Mouse (Mus musculus): Measurements from ENCODE around the gene Ncor1. TPM values are rescaled to one million over a fixed set of nuclear protein-coding genes. Genes with fewer than 3 reads are reported as not detected.
"Not testable (repeated sequence)": the region's sequence is repeated elsewhere in the genome, so short reads cannot be mapped to it uniquely, and the experiment has no call there.

Ncor1 gene
- polyA plus RNA-seq, 1 experiment from 2014 or later, result 168 TPM

DNA sequence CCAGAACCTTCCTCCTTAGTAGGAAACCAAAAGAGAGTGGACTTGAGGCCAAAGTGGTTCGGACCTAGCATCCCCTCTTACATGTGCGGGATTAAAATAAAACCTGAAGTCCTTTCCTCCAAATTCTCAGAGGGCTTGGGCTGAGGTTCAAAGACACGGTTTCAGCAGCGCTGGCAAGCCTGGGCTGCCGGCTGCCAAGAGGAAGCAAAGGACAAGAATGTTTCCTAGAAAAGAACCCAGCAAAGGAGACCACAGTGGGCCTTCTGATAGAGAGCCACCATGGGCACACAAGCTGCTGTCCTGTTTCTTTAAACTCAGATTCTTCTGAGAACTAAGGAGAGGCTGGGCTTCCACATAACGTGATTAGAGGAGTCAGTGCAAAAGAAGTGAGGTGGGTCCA, 20.6 kb upstream of the Ncor1 start:
- H3K4me2 ChIP-seq, result no peak overlapping the region
- no peaks in the 10 kb centered on the region for H3K36me3 ChIP-seq
- H3K27me3 ChIP-seq, result no peaks in the 10 kb centered on the region
- H3K4me1 ChIP-seq, result no peaks in the 10 kb centered on the region
- no peaks in the 10 kb centered on the region for H3K9me3 ChIP-seq (replicated peaks)
- H3K4me3 ChIP-seq (replicated peaks), result no peak overlapping the region
- no peak overlapping the region for H3K27ac ChIP-seq
- no peak for ATAC-seq (replicated peaks; ENCODE audit: low FRiP score)
- no peak overlapping the region for H3K9ac ChIP-seq
- 67% methylated on average over 6 of the region's 6 CpGs for WGBS

DNA sequence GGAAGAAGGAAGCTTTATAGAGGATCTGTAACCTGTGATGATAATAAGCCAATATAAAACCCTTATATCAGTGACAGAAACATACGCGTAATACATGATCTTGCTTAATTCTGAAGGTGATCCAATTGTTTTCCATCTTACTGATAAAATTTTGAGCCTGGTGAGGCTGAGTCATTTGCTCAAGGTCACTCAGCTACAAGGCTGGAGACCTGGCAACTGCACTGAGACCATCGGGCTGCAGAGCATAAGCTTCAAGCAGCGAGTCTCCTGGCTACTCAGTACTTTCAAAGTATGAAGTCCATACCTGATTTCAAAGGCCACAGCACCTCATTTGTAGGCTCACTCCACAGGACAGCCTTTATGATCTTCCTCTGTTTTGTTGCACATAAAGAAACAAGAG, 17.8 kb upstream of the Ncor1 start:
- Histone ChIP-seq H3K4me1 (no peaks in the 10 kb centered on the region), H3K9me3 (replicated peaks) (no peaks in the 10 kb centered on the region)
- ATAC-seq (replicated peaks; ENCODE audit: low FRiP score), result no peak

DNA sequence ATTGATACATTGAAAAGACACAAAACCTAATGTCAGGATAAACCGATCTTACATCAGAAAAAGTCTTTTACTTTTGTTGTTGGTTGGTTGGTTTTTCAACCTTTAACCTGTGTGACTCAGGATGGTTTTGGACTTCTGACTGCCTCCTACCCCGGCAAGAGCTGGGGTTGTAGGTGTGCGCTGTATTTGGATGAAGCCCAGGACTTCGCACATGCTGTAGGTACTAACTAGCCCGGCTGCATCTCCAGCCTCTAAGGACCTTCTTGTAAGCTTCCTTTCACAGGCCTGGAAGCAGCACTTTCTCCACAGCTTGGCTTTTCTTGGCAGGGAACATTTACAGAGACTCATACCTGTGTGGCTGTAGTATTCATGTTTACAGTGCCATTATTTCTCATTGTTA, 15.2 kb upstream of the Ncor1 start:
- no peaks in the 10 kb centered on the region for H3K9me3 ChIP-seq (replicated peaks)
- no peaks in the 10 kb centered on the region for H3K27me3 ChIP-seq
- no peak overlapping the region for H3K4me2 ChIP-seq
- no peaks in the 10 kb centered on the region for H3K4me1 ChIP-seq
- 95% methylated on average over 5 of the region's 5 CpGs for WGBS
- H3K9ac ChIP-seq, result no peak overlapping the region
- no peaks in the 10 kb centered on the region for H3K36me3 ChIP-seq
- ATAC-seq (replicated peaks; ENCODE audit: low FRiP score), result no peak
- no peak overlapping the region for H3K4me3 ChIP-seq (replicated peaks)
- H3K27ac ChIP-seq, result no peak overlapping the region

More for the DNA sequence above, 17.8 kb upstream of the Ncor1 start:
- Histone ChIP-seq H3K27me3 (no peaks in the 10 kb centered on the region), H3K9ac (no peak overlapping the region), H3K4me2 (no peak overlapping the region), H3K36me3 (no peaks in the 10 kb centered on the region), H3K4me3 (replicated peaks) (no peak overlapping the region), H3K27ac (no peak overlapping the region)
- 94% methylated on average over 4 of the region's 4 CpGs for WGBS

DNA sequence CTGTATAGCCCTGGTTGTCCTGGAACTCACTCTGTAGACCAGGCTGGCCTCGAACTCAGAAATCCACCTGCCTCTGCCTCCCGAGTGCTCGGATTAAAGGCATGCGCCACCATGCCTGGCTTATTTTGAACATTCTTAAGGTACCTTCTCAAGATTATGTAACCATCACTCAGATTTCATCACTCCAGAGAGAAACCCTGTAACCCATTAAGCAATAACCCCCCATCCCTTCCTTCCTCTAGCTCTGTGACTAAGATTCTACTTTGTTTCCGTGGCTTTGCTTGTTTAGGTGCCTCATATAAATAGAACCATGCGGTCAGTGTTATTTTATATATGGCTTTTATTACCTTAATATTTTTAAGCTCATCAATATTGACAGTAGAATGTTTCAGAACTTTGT, 12.1 kb upstream of the Ncor1 start:
- Histone ChIP-seq H3K4me2 (no peak overlapping the region), H3K4me3 (replicated peaks) (no peak overlapping the region), H3K9me3 (replicated peaks) (no peaks in the 10 kb centered on the region), H3K4me1 (no peaks in the 10 kb centered on the region), H3K9ac (no peak overlapping the region), H3K27me3 (no peaks in the 10 kb centered on the region), H3K27ac (no peak overlapping the region), H3K36me3 (no peaks in the 10 kb centered on the region)
- ATAC-seq (replicated peaks; ENCODE audit: low FRiP score), result no peak
- 92% methylated on average over 6 of the region's 6 CpGs for WGBS

DNA sequence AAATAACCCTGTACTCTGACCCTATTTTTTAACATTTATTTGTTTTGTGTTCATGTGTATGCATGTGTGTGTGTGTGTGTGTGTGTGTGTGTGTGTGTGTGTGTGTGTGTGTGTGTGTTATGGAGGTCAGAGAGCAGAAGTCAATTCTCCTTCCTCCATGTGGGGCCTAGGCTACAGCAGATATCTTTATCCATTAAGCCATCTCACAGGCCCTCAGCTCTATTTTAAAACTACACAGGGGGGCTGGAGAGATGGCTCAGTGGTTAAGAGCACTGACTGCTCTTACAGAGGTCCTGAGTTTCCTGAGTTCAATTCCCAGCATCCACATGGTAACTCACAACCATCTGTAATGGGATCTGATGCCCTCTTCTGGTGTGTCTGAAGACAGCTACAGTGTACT, 8.9 kb upstream of the Ncor1 start:
- not testable (repeated sequence) for H3K27ac ChIP-seq; H3K4me1 ChIP-seq; H3K4me2 ChIP-seq; ATAC-seq (replicated peaks; ENCODE audit: low FRiP score); H3K9ac ChIP-seq; H3K27me3 ChIP-seq; H3K9me3 ChIP-seq (replicated peaks); H3K4me3 ChIP-seq (replicated peaks); H3K36me3 ChIP-seq

DNA sequence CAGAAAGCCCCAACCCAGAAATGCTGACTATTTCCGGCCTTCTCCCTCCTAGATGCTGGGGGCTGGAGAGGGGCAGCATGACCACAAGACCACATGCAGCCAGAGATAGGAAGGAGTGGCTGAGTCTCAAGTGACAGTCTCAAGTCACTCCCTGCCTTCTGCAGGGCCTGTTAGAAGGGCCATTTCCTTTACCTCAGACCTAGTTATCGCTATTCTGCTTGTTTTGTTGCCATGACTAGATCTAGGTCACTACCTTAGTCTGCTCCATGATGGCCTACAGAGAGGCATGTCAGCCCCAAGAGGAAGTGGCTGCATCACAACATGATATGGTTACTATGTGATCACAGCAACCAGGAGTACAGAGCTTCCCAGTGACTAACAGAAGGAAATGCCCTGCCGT, 8.2 kb upstream of the Ncor1 start:
- H3K9me3 ChIP-seq (replicated peaks), result no peaks in the 10 kb centered on the region
- no peak overlapping the region for H3K4me2 ChIP-seq
- no peak overlapping the region for H3K27ac ChIP-seq
- no peaks in the 10 kb centered on the region for H3K4me1 ChIP-seq
- ATAC-seq (replicated peaks; ENCODE audit: low FRiP score), result no peak
- no peaks in the 10 kb centered on the region for H3K27me3 ChIP-seq
- 88% methylated on average over 3 of the region's 3 CpGs for WGBS
- H3K36me3 ChIP-seq, result no peaks in the 10 kb centered on the region
- no peak overlapping the region for H3K4me3 ChIP-seq (replicated peaks)
- no peak overlapping the region for H3K9ac ChIP-seq

DNA sequence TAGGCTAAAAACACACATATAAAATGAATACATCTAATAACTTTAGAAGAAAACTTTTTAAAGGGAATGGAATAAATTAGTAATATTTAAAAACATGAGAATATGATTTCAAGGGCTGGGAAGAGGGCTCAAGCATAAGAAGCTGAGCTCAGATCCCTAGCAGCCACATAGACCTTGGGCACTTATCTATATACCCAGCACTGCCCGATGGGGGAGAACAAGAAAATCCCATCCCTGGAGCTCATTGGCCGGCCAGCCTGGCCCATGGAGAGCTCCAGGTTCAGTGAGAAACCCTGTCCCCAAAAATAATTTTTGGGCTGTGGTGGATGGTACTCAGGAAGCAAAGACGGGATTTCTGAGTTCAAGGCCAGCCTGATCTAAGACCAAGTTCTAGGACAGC, 7.5 kb upstream of the Ncor1 start:
- no peak overlapping the region for H3K4me3 ChIP-seq (replicated peaks)
- no peaks in the 10 kb centered on the region for H3K4me1 ChIP-seq
- no peak overlapping the region for H3K4me2 ChIP-seq
- ATAC-seq (replicated peaks; ENCODE audit: low FRiP score), result no peak
- H3K9ac ChIP-seq, result no peak overlapping the region
- no peaks in the 10 kb centered on the region for H3K9me3 ChIP-seq (replicated peaks)
- H3K36me3 ChIP-seq, result no peaks in the 10 kb centered on the region
- no peaks in the 10 kb centered on the region for H3K27me3 ChIP-seq
- WGBS, result 86% methylated on average over 3 of the region's 3 CpGs
- H3K27ac ChIP-seq, result no peak overlapping the region

DNA sequence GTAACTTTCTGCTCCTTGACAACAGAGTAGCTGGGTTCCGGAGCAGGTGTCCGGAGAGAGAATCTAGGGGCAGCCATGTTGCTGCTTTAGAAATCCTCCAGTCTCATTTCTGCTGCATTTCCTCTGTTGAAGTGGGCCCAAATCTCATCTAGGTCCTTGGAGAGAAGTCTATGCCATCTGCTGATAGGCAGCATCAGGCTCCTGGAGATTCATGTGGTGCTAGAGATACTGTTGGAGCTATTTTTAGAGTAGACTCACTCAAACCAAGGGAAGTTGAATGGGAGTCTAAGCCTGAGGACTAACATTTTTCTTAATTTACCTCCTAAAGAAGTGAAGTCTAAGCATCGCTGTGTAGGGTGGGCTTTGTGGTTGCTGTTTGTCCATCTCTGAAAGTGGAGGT, 6.4 kb upstream of the Ncor1 start:
- Histone ChIP-seq H3K27me3 (no peaks in the 10 kb centered on the region), H3K4me3 (replicated peaks) (no peak overlapping the region), H3K36me3 (no peaks in the 10 kb centered on the region), H3K9ac (no peak overlapping the region), H3K4me2 (no peak overlapping the region), H3K9me3 (replicated peaks) (no peaks in the 10 kb centered on the region), H3K4me1 (peaks cover 3% of the 10 kb centered on the region; the same call in 1 of the 2 replicates), H3K27ac (no peak overlapping the region)
- no peak for ATAC-seq (replicated peaks; ENCODE audit: low FRiP score)
- 93% methylated on average over 3 of the region's 3 CpGs for WGBS

DNA sequence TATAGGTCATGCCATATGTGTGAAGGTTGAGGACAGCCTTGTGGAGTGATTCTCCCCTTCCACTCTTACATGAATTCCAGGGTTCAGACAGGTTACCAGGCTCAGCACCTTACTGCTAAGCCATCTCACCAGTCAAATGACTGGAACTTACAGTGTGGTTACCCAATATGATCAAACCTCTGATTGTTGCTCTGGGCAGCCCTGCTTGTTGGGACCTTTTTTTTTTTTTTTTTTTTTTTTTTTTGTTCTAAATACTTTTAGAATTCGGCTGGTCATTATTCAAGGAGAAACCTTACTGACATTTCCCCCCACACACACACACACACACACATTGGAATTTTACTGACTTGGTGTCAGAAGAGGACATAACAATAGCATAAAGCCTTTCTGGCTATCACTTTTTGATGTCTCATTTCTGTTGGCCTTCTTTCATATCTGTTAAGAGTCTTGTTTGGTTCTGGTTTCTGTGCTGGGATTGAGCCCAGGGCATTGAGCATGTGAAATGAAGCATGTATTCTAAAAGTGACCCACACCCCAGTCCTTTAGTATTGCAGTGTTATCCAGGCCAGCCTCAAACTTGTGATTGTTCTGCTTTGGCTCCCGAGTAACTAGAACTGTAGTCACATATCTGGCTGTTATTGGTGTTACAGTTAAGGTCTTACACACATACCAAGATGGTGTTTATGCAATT, 5.0 kb upstream of the Ncor1 start:
- H3K4me2 ChIP-seq, result no peak overlapping the region
- 76% methylated on average over 2 of the region's 2 CpGs for WGBS
- H3K4me3 ChIP-seq (replicated peaks), result no peak overlapping the region
- no peaks in the 10 kb centered on the region for H3K36me3 ChIP-seq
- no peak overlapping the region for H3K9ac ChIP-seq
- H3K27me3 ChIP-seq, result no peaks in the 10 kb centered on the region
- H3K9me3 ChIP-seq (replicated peaks), result no peaks in the 10 kb centered on the region
- peaks cover 7% of the 10 kb centered on the region for H3K4me1 ChIP-seq
- no peak overlapping the region for H3K27ac ChIP-seq
- no peak for ATAC-seq (replicated peaks; ENCODE audit: low FRiP score)

DNA sequence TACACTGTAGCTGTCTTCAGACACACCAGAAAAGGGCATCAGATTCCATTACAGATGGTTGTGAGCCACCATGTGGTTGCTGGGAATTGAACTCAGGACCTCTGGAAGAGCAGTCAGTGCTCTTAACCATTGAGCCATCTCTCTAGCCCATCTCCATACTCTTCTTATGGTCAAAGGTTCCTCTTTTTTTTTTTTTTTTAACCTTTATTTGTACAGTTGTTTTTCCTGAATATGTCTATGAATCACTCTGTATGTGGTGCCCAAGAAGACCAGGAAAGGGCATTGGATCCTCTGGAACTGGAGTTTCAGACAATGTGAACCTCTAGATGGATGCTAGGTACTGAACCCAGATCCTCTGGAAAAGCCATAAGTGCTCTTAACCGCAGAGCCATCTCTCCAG, 4.2 kb upstream of the Ncor1 start:
- H3K9ac ChIP-seq; H3K4me3 ChIP-seq (replicated peaks); H3K27me3 ChIP-seq; H3K4me2 ChIP-seq; H3K9me3 ChIP-seq (replicated peaks); H3K36me3 ChIP-seq; H3K27ac ChIP-seq; H3K4me1 ChIP-seq; ATAC-seq (replicated peaks; ENCODE audit: low FRiP score): not testable (repeated sequence)
- 93% methylated on average over 1 of the region's 1 CpGs for WGBS

DNA sequence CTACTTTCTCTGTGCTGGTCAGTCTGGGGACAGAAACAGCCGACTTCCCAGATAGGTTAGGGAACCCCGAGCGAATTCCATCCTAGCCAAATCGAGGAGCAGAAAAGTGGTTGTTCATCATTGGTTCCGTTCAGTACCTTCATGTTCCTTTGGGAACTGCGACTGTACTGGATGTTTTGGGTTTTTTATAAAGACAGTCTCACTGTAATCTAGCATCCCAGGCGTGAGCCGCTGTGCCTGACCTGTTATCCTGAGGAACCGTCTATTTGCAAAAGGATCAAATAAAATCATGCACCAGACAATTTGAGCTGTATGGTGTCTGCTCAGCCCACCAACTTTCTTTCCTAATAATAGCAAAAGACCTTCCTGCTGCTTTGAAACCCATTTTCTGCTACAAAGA, 439 bp upstream of the Ncor1 start:
- no peak for ATAC-seq (replicated peaks; ENCODE audit: low FRiP score)
- 2% methylated on average over 9 of the region's 9 CpGs for WGBS
- peak overlapping the region; percentile 78 for H3K4me2 ChIP-seq

DNA sequence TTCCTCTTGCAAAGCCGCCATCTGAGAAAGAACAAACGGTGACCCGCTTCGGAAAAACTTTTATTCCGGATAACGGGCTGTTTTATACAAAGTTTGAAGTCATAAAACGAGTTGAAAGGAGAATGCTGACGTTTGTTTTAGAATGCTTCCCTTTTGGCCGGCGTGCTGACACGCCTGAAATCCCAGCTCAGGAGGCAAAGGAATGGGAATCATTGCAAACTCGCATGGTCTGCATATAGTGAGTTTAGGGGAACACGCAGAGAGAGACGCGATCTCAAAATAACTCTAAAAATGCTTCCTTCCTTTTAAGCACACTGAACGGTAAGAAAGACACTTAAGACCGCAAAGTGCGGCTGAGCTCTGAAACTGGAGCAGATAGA, 460 bp downstream of the Ncor1 start:
- Histone ChIP-seq H3K9ac (peak overlapping the region; percentile 100), H3K4me2 (peak overlapping the region; percentile 78), H3K27ac (peak overlapping the region; percentile 99), H3K36me3 (no peaks in the 10 kb centered on the region), H3K4me3 (replicated peaks) (peak overlapping the region; percentile 94), H3K4me1 (peaks cover 20% of the 10 kb centered on the region), H3K9me3 (replicated peaks) (no peaks in the 10 kb centered on the region), H3K27me3 (no peaks in the 10 kb centered on the region)
- ATAC-seq (replicated peaks; ENCODE audit: low FRiP score), result no peak
- WGBS, result under 1% methylated on average over 18 of the region's 18 CpGs

More for the DNA sequence above, 439 bp upstream of the Ncor1 start:
- H3K9ac ChIP-seq, result peak overlapping the region; percentile 100
- H3K27ac ChIP-seq, result peak overlapping the region; percentile 99
- no peaks in the 10 kb centered on the region for H3K36me3 ChIP-seq
- H3K4me1 ChIP-seq, result peaks cover 19% of the 10 kb centered on the region
- no peaks in the 10 kb centered on the region for H3K27me3 ChIP-seq
- H3K9me3 ChIP-seq (replicated peaks), result no peaks in the 10 kb centered on the region
- peak overlapping the region; percentile 94 for H3K4me3 ChIP-seq (replicated peaks)

DNA sequence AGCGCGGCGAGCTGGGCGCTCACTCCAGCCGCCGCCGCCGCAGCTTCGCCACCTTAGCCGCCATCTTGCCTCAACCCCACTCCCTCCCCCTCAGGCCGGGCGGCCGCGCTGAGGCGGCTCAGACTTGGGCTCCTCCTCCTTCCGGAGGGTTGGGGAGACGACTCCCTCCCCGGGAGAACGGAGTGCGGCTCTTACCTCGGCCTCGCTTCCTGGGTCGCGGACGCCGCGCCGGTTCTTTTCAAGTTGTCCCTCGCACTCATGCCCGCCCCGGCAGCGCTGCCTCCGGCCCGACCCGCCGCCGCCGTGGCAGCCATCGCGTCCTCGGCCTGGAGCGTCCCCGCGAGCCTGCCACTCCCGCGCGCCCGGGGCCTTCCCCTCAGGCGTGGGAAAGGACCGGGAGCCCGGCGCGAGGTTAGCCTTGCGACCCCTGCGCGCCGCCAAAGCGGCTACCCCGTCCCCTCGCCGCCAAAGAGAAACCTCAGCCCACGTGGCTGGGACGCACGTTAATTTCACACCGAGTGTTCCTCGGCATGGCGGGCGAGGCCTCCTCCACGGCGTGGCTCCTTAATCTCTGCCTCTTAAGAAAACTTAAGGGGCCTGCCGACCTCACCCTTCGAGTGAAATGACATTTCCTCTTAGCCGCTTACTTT, 975 bp downstream of the Ncor1 start:
- WGBS, result under 1% methylated on average over 73 of the region's 73 CpGs

More for the DNA sequence above, 975 bp downstream of the Ncor1 start:
- Histone ChIP-seq H3K4me1 (peaks cover 20% of the 10 kb centered on the region), H3K9me3 (replicated peaks) (no peaks in the 10 kb centered on the region), H3K27me3 (no peaks in the 10 kb centered on the region), H3K27ac (peak overlapping the region; percentile 99), H3K36me3 (no peaks in the 10 kb centered on the region), H3K9ac (peak overlapping the region; percentile 100), H3K4me2 (peak overlapping the region; percentile 78), H3K4me3 (replicated peaks) (peak overlapping the region; percentile 94)
- peak; percentile 95 for ATAC-seq (replicated peaks; ENCODE audit: low FRiP score)
